Mouse (Mus musculus) limb, embryonic 11.5 days (tissue): ENCODE data around the gene Ptprcap. TPM values are rescaled to one million over a fixed set of nuclear protein-coding genes. Genes with fewer than 3 reads are reported as not detected.
"Not testable (repeated sequence)": the region's sequence is repeated elsewhere in the genome, so short reads cannot be mapped to it uniquely, and the experiment has no call there.

ENCODE experiments used
- ATAC-seq: fragments of 200-750 bp; cut with Nextera tagmentation; 2 replicates; pipeline ENCODE4 v1.8.0; 2017; ENCODE audit warnings: low read depth; ENCODE audit not compliant: insufficient number of reproducible peaks, low FRiP score, low TSS enrichment
- DNase-seq: peaks from one replicate; pipeline ENCODE4 v3.0.0-alpha.2; 2015; ENCODE audit warnings: low spot score
- H3K27ac ChIP-seq: fragments of 300-500 bp; sonication (generic); replicated peaks from 2 replicates; pipeline ENCODE4 v1.5.1; 2014; ENCODE audit warnings: low read depth, mild to moderate bottlenecking, low read length
- H3K27me3 ChIP-seq: fragments of 300-500 bp; sonication (generic); 2 replicates; pipeline ENCODE4 v1.6.1; 2014; ENCODE audit warnings: mild to moderate bottlenecking, low read length, mixed read lengths; ENCODE audit not compliant: control insufficient read depth, insufficient read depth
- H3K36me3 ChIP-seq: fragments of 300-500 bp; sonication (generic); 2 replicates; pipeline ENCODE4 v1.6.1; 2014; ENCODE audit warnings: mild to moderate bottlenecking, low read length, moderate library complexity, mixed read lengths; ENCODE audit not compliant: control insufficient read depth, insufficient read depth
- H3K4me1 ChIP-seq: fragments of 300-500 bp; sonication (generic); 2 replicates; pipeline ENCODE4 v1.6.1; 2014; ENCODE audit warnings: low read length, mixed read lengths; ENCODE audit not compliant: control insufficient read depth, insufficient read depth
- H3K4me2 ChIP-seq: fragments of 300-500 bp; sonication (generic); 2 replicates; pipeline ENCODE4 v1.6.1; 2014; ENCODE audit warnings: low read depth, mild to moderate bottlenecking, moderate library complexity; ENCODE audit not compliant: severe bottlenecking
- H3K4me3 ChIP-seq: fragments of 300-500 bp; sonication (generic); 2 replicates; pipeline ENCODE4 v1.5.1; 2014; ENCODE audit warnings: low read depth, low read length
- H3K9ac ChIP-seq: fragments of 300-500 bp; sonication (generic); 2 replicates; pipeline ENCODE4 v1.6.1; 2014; ENCODE audit warnings: mild to moderate bottlenecking, low read length
- H3K9me3 ChIP-seq: fragments of 300-500 bp; sonication (generic); 2 replicates; pipeline ENCODE4 v1.6.1; 2016; ENCODE audit warnings: low read length; ENCODE audit not compliant: control insufficient read depth
- whole genome bisulfite sequencing: fragments of 180-500 bp; shearing (Covaris S2); extraction: QIAGEN DNeasy Blood & Tissue Kit; methylation state at CpG from one replicate; pipeline ENCODE4 v1.1.7; 2014; 5-methylcytosine and 5-hydroxymethylcytosine counted together
- polyA plus RNA-seq: library from polyadenylated mRNA; unstranded; fragments of >200 nt; fragmentation: Nextera tagmentation; extraction: Ambion mirVana; gene quantifications from 2 replicates; pipeline ENCODE4 v1.2.1, GENCODE M21; 2014

Ptprcap gene
- polyA plus RNA-seq, 1 experiment from 2014 or later, result 1.5 TPM

DNA sequence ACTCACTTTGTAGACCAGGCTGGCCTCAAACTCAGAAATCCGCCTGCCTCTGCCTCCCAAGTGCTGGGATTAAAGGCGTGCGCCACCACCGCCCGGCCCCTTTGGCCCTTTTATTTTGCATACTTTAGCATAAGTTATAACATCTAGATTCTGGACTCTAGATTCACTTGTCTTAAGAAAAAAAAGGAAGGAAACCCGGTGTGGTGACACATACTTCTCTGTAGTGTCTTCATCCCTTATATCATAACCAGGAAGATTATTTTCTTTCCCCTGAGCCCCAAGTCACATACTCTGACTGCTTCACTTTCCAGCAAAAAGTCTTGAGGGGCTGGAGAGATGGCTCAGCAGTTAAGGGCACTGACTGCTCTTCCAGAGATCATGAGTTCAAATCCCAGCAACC is 31.5 kb upstream of the Ptprcap start:
- not testable (repeated sequence) for ATAC-seq
- 67% methylated on average over 6 of the region's 6 CpGs for WGBS

DNA sequence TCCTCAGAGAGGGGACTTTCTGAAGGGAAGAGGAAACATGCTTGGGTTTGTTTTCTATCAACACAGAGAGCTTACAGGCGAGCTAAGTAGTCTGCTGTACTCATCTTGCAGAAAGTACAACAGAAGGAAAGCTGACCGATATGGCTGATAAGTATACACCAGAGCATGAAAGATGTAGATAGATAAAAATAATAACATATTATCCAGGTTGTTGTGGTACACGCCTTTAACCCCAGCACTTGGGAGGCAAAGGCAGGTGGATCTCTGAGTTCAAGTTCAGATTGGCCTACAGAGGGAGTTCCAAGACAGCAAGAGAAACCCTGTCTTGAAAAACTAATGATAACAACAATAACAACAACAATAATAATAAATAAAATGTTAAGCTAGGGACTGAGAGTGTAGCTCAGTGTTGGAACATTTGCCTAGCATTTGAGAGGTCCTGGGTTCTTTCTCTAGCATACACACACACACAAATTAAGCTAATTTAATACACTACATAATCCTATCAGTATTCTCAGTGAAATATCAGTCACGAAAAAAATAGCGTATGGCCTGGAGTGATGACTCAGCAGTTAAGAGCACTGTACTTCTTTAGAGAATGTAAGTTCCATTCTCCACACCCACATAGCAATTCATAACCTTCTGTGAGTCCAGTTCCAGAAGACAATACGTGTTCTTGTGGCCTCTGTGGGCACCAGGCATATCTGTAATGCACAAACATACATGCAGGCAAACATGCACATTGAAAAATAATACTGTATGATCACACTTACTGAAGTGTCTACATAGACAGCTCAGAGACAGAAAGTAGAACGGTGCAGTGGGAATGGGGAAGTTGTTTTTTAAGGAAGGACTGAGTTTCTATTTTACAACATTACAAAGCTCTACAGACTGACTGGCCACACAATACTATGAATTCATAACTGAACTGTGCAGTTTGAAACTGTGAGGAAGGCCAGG is 30.7 kb upstream of the Ptprcap start:
- no peak overlapping the region for H3K9ac ChIP-seq
- no peak overlapping the region for H3K27ac ChIP-seq
- DNase-seq (no peak), ATAC-seq (no peak)
- H3K36me3 ChIP-seq, result peaks cover 4% of the 10 kb centered on the region; the same call in 1 of the 2 replicates
- no peaks in the 10 kb centered on the region for H3K27me3 ChIP-seq
- H3K9me3 ChIP-seq, result no peaks in the 10 kb centered on the region
- H3K4me1 ChIP-seq, result peaks cover 15% of the 10 kb centered on the region
- no peak overlapping the region for H3K4me2 ChIP-seq
- H3K4me3 ChIP-seq, result no peak overlapping the region
- WGBS, result 88% methylated on average over 7 of the region's 7 CpGs

More for the DNA sequence above, 31.5 kb upstream of the Ptprcap start:
- DNase-seq, H3K9me3 ChIP-seq, H3K4me2 ChIP-seq, H3K4me3 ChIP-seq, H3K9ac ChIP-seq, H3K27ac ChIP-seq, H3K36me3 ChIP-seq, H3K27me3 ChIP-seq: not testable (repeated sequence)
- H3K4me1 ChIP-seq, result peaks cover 14% of the 10 kb centered on the region

DNA sequence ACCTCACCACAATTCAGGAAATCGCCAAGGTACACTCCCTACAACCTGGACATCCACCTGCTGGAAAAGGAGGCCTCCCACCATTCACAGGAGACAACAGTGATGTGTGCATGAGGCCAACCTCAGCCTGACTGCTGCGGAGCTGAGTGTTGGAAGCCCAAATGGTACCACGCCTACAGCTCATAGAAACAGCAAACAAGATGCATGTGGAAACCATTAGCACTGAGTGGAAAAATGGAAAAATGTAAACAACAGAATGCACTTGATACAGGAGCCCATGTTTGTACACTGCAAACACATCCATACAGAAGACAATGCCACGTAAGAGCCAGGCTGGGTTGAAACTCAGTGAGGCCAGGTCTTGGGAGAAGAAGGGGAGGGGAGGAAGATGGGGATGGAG is 29.0 kb upstream of the Ptprcap start:
- ATAC-seq (no peak), DNase-seq (no peak)
- Histone ChIP-seq H3K27ac (no peak overlapping the region), H3K36me3 (peaks cover 5% of the 10 kb centered on the region; the same call in 1 of the 2 replicates), H3K9ac (0 out of 2 replicates have a peak overlapping the region, but pooled peaks have one; percentile 34), H3K4me3 (no peak overlapping the region), H3K4me2 (no peak overlapping the region), H3K27me3 (no peaks in the 10 kb centered on the region), H3K9me3 (no peaks in the 10 kb centered on the region), H3K4me1 (peaks cover 15% of the 10 kb centered on the region)
- 79% methylated on average over 4 of the region's 4 CpGs for WGBS

DNA sequence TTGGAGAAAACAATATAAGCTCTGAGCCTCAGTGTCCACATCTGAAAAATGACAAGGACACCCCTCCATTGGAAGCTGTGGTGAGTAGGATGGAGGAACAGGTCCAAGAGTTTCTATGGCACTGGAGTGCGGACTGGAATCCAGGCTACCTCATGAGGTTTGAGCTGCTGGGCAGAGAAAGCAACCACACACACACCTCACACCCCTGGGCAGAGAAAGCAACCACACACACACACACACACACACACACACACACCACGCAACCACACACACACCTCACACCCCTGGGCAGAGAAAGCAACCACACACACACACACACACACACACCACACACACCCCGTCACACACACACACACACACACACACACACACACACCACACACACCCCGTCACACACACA is 28.1 kb upstream of the Ptprcap start:
- ATAC-seq, result peak; percentile 10; the same call in 1 of the 2 replicates
- 22% methylated on average over 4 of the region's 4 CpGs for WGBS
- H3K36me3 ChIP-seq, DNase-seq, H3K27ac ChIP-seq, H3K9me3 ChIP-seq, H3K27me3 ChIP-seq, H3K9ac ChIP-seq: not testable (repeated sequence)
- Histone ChIP-seq H3K4me2 (peak overlapping the region; percentile 65), H3K4me1 (peaks cover 15% of the 10 kb centered on the region), H3K4me3 (peak overlapping the region; percentile 60)

DNA sequence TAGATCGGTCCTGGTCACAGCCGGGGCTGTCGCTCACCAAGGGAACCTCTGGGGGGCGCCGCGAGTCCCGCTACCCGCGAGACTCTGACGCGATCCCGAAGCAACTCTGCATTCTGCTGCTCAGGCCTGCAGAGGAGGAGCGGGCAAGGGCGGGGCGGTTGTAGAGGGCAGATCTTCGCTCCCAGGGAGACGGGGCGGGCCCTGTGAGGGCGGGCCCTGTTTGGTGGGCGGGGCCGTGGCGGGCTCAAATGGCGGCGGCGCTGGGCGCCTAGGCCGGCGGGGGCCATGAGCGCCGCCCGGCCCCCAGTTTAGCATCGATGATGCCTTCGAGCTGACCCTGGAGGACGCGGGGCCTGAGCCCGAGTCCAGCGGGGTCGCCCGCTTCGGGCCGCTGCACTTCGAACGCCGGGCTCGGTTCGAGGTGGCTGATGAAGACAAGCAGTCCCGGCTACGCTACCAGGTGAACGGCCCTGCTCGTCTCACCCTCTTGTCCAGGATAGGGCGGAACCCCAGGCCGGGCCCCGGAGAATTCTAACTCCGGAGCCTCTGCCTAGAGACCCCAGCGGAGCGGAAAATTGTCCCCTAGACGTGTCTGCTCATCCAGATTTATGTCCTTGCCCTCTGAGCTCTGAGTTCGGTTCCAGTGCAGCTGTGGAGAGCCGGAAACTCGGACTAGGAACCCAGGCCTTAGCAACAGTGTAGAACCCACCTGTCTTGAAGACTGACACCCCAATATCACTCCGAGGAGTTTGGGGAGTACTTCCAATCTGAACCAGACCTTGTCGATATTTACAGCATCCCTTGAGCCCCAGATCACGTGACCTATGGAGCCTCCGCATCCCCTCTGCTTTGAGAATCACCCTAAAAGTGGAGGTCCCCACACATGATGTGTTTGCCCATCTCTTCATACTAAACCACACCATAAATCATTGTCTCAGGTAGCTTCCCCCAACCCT is 27.4 kb upstream of the Ptprcap start, which contains the start of gene Aip:
Gene Aip (minus strand): TSS at position 118 of the 956 bp plus-strand sequence.
- WGBS, result under 1% methylated on average over 45 of the region's 64 CpGs
- peak; percentile 92 for ATAC-seq
- Histone ChIP-seq H3K27me3 (no peaks in the 10 kb centered on the region), H3K9ac (peak within 1 kb of the TSS; percentile 71), H3K9me3 (no peaks in the 10 kb centered on the region), H3K36me3 (peaks cover 5% of the 10 kb centered on the region; the same call in 1 of the 2 replicates), H3K4me2 (peak within 1 kb of the TSS; percentile 65), H3K4me1 (peaks cover 12% of the 10 kb centered on the region), H3K4me3 (peak within 1 kb of the TSS; percentile 60), H3K27ac (no peak within 1 kb of the TSS)
- peak; percentile 99 for DNase-seq

DNA sequence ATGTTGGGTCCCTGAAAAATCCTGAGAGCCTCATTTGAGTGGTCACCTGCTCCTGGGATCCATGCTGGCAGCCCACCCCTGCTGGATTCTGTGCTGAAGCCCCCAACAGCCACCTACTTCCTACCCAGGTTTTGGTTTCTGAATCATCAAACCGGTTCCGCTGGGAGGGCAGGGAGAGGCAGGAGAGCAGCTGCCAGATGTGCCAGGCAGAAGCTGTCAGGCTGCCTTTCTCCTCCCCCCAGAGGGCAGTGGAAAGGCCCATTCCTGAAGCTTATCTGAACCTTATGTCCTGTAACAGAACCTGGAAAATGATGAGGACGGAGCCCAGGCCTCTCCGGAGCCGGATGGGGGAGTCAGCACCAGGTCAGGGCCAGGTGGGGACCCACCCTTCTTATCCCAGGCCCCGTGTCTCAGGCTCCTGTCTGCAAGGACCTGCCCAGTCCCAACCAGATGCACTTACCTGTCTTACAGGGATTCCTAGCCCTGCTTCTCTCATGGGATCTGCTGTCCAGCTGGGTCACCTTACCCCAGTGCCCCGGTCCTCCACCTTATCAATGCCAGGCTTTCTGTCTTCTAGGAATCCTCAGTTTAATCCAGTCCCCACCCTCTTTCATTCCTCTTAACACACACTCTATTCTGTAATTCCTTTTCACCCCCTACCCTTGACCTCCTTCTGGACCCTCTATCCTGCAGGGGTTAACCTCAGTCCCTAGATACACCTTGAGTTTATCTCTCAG is 26.5 kb upstream of the Ptprcap start:
- H3K9ac ChIP-seq, result peak overlapping the region; percentile 71
- peak overlapping the region; percentile 65 for H3K4me2 ChIP-seq
- WGBS, result 55% methylated on average over 7 of the region's 7 CpGs
- no peaks in the 10 kb centered on the region for H3K27me3 ChIP-seq
- H3K4me1 ChIP-seq, result peaks cover 11% of the 10 kb centered on the region
- no peak overlapping the region for H3K27ac ChIP-seq
- H3K36me3 ChIP-seq, result peaks cover 8% of the 10 kb centered on the region
- ATAC-seq (no peak), DNase-seq (peak; percentile 25)
- H3K9me3 ChIP-seq, result no peaks in the 10 kb centered on the region
- peak overlapping the region; percentile 60 for H3K4me3 ChIP-seq

DNA sequence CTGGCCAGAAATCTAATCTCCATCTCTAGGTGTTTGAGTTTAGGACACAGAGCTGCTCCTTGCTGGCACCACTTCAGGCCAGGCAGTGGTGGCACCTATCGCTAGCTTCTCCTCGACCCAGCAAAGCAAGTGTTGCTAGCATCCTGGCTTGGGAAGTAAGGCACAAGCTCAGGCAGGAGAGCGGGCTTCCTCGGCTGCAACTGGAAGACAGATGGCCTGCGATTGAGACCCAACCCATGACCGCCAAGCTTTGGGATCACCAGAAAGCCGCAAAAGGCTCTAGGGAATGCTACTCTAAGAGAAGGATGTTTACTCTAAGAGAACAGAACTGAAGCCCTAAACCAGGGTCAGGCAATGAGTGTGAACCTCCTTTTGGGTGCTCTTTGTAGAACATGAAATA is 23.9 kb upstream of the Ptprcap start:
- Histone ChIP-seq H3K27ac (no peak overlapping the region), H3K4me1 (peaks cover 9% of the 10 kb centered on the region), H3K27me3 (no peaks in the 10 kb centered on the region), H3K9me3 (no peaks in the 10 kb centered on the region), H3K9ac (no peak overlapping the region), H3K36me3 (peaks cover 13% of the 10 kb centered on the region), H3K4me2 (no peak overlapping the region), H3K4me3 (no peak overlapping the region)
- 92% methylated on average over 7 of the region's 7 CpGs for WGBS
- DNase-seq (no peak), ATAC-seq (no peak)
